Mouse (Mus musculus) cerebellum, postnatal 36 days (tissue): ENCODE data around the gene Zkscan16.

Source experiments
- DNase-seq, 2 experiments: peaks; one replicate each; pipeline ENCODE4 v3.0.0; 2021 to 2022; ENCODE audit warnings: mixed read lengths in 2 of 2

Zkscan16 gene

DNA sequence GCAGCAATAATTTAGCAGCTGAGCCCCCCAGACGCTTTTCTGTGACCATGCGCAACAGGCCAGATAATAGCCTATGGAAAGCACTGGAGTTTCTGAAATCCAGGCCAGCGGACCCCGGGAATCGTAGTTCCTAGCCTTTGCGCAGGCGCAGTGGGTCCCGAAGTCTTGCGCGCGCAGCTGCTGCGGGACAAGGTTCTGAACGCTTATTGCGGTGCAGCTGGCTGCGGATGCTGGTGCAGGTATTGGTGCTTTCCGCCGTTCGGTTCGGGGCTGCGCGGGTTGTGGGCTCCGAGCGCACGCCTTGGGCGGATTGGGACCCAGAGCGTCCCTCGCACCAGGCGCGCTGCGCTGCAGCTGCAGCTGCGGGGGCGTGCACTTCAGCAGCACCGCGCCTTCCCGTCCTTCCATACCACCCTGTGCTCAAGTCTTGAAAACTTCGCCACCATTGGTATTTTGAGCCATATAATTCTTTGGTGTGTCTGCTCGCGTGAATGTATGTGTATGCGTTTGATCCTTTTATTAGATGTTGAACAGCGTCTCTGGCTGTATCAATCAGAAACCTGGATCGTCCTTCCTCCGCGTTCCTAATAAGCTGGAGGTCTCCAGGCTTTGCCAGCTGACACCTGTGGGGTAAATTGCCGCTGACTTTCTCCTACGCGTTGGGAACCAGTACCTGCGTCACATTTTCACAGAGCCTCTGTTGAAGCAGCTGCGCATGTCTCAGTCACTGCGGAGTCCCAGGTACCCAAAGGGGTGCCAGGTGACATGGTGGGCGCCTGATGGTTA lies at the start of gene Zkscan16:
Zkscan16 (plus strand) TSS at position 209 of the 786 bp plus-strand sequence.
- peak; percentile 86 to 89 for DNase-seq

GRCm38 (mm10) chr4:58894399-58894798 lies 49.0 kb upstream of the Zkscan16 start:
- no peak for DNase-seq

- peak in 1 of 2 experiments; percentile 29 for DNase-seq
Observed at GRCm38 (mm10) chr4:58897436-58897835, 46.0 kb upstream of the Zkscan16 start.

DNA sequence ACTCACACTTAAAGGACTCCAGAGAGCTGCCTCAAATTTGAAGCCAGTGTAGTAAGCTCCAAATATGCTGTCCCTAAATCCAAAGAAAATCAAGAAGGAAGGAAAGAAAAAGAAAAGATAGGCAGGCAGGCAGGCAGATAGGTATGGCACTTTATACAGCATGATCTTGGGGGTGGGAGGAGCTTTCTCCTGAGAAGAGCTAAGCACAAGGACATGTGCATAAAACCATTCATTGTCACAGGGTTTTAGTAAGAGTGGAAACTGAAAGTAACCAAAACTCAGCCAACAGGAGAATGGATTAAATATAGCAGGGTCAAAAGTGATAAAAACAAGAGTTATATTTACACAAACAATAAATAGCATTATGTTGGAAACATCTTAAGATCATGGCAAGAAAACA lies 45.1 kb upstream of the Zkscan16 start:
- no peak for DNase-seq

DNA sequence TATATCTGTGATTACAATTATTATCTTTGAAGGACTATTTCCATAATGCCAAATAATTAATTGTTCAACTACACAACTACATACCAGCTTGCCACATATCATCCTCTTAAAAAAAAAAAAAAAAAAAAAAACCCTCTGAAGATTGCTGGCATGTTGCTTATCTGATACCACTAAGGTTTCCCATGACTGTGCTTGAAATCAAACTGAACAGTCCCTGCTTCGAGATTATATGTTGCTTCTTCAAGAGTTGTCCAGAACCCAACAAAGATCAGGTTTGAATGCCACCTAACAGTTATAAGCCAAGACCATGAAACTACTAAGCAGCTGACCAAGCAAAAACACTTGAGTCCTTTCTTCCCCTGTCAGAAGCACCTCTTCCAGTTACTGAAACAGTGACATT lies 36.0 kb upstream of the Zkscan16 start:
- no peak for DNase-seq

DNA sequence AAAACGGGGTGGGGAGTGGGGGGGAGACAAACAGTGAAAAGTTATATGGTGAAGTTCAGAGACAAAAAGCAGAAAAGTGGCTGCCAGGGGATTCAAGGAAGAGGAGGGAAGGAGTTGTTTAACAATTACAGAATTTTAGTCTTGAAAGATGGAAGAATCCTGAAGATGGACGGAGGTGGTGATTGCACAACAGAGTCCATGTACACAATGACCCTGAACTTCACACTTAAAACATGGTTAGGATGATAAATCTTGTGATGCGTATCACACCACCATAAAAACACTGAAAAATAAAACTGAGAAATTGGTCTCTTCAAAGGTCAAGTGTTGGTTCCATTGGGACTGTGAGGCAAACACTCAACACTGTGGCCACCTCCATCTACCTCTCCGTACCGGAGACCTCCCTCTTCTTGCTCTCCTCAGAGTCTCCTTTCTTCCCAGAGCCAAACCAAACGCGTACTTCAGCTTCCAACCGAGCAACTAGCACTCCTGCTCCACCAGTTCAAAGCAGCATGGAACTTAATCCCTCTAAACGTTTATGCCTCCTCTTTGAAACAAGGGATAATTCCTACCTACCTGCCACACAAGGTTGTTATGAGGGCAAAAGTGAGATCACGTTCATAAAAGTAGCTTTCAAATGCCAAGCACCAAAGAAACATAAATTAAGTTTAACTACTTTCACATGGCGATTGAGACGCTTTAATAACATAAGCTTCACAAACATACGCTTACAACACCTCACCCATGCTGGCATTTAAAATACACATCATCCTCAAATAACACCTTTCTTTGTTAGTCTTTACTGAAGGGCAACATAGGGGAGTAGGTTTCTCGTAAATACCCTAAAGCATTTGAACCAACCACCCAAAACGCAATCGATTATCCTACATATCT lies 33.0 kb upstream of the Zkscan16 start:
- no peak for DNase-seq

- DNase-seq = peak; percentile 62 to 64
Observed at GRCm38 (mm10) chr4:58911069-58911830, 32.2 kb upstream of the Zkscan16 start.

DNA sequence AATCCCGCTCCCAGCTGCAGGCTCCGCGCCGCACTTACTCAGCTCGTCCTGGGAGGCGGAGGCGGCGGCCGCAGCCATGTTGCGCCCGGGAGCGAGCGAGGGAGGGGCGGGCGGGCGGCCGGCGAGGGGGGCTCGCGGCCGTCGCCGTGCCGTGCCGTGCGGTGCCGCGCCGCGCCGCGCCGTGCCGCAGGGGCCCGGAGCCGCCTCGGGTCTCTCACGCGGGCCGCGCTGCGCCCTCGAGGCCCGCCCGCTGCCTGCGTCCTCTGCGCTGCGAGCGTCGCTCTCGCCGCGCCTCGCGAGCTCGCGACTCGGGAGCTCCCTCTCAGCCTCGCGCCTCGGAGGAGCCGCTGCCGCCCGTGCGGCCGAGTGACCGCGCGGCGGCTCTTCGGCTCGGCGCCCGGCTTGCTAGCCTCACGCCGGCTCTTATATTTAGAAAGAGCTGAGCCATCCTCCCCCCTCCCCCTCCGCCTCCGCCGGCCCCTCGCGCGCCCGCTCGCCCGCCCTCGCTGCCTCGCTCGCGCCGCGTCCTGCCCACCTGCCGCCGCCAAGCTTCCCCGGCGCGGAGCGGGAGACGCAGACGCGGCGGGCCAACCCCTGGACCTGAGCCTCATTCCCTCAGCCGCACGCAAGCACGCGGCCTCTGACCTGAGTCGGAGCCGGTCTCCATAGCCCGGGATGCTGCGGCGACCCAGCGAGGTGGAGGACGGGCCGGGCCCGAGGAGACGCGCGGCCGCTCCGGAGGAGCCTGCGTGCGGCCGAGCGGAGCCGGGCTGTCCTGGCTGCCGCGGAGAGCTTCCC lies 31.4 kb upstream of the Zkscan16 start:
- DNase-seq = peak; percentile 73 to 74

DNA sequence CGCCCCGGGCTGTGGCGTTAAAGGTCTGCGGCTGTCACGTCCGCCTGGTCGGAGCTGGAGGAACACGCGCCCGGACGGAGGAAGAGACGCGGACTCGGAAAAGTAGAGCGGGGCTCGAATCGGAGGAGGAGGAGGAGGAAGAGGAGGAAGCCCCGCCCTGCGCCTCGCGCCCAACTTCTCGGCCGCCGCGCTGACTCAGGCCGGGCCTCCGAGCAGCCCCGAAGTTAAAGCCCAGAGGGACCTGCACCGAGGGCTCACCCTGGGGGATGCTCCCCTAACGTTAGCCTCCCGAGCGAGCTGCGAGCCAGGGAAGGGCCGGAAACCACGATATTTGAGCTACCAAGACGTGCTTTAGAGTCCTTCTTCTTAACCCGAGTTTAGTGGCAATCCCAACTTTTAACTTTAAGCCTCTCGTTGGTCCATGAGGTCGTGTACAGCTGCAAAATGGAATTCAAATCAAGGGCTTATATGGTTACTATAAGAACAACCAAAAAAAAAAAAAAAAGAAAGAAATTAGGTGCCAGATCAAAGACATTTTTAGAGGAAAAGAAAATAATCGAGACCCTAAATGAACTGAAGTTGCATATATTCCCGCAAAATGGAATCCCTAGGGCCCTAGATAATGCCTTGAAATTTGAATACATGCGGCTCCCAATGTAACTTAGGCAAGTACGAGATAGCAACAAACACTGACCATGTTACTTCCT lies 30.6 kb upstream of the Zkscan16 start, which contains the start of gene Ecpas:
Ecpas (minus strand) TSS at position 121 of the 707 bp plus-strand sequence.
- peak; percentile 68 to 69 for DNase-seq

DNA sequence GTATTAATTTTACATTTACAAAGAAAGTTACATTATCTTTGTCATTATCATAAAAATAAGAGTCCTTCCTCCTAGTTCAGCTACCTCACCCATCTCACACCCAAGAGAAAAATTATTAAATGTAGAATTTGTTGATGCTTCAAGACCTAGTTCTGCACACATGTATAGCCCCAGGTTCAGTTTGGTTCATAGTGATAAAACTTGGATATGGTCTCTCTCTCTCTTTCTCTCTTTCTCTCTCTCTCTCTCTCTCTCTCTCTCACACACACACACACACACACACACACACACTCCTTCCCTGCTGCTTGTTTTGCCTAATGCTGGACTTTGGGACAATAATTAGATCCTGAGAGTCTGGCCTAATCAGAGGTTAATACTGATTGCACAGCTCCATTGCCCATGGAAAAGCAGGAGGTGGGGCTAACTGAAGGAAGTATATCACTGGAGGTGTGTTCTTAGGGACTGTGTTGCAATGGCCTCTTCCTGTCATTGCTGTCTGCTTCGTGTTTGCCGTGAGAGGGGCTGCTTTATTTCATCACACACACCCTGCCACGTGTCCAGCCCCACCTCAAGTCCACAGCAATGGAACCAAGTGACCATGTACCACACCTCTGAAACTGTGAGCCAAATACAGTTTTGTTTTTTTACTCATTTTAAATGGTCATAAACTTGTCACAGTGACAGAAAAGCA lies 29.9 kb upstream of the Zkscan16 start:
- no peak for DNase-seq

GRCm38 (mm10) chr4:58915081-58915826 lies 28.2 kb upstream of the Zkscan16 start:
- DNase-seq = no peak

- no peak for DNase-seq
Observed at GRCm38 (mm10) chr4:58923933-58924332, 19.5 kb upstream of the Zkscan16 start.

DNA sequence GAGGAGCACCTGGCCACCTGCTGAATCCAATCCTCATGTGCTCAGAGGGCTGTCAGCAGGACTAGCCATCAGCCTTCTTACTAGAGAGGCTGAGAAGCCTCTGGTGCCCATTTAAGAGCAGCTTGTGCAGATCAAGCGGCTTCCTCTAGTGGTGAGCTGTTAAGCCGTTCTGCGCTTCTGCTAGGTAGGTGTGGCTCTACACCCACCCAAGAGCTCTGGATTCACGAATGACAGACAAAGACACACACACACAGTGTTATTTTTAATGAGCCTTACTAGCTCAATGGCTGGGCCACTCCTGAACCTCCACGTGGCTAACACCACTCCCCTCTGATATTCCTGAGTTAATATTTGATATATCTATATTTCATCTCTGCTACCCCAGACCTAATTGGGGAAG lies 17.8 kb upstream of the Zkscan16 start:
- DNase-seq = no peak

- DNase-seq = no peak
Observed at GRCm38 (mm10) chr4:58926120-58926519, 17.3 kb upstream of the Zkscan16 start.

GRCm38 (mm10) chr4:58927661-58928060 lies 15.8 kb upstream of the Zkscan16 start:
- no peak for DNase-seq

DNA sequence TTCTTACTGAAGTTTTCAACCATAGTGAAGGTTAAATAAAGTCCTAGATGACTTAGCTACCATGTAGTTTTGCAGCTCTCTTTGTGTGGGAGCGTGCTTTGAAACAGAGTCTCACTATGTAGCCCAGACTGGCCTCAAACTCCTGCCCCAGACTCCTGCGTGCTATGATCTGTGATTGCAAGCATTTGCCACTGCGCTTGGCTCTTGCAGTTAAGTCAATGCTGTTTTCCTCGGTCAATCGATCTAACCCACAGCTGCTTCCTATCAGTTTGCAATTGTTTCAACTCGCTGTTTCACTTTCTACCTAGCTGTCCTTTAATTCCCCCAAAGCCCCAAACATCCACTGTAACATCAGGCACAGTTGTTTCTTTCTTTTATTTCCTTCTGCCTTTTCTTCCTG lies 10.9 kb upstream of the Zkscan16 start:
- no peak for DNase-seq

DNA sequence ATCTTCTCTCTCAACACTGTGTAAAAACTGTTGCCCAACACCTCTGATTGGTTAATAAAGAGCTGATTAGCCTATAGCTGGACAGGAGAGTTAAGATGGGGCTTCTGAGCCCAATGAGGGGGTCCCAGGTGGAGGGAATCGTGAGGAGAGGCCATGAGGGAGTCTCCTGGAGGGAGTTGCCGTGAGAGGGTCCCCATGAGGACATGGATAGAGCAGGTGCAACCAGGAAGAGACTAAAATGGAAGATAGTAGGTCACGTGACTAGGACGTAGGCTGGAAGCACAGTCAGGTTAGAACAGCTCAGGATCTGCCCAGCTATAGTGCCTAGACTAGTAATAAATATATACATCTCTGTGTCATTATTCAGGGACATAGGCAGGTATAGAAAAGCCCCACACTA lies 9.1 kb upstream of the Zkscan16 start:
- DNase-seq = no peak

DNA sequence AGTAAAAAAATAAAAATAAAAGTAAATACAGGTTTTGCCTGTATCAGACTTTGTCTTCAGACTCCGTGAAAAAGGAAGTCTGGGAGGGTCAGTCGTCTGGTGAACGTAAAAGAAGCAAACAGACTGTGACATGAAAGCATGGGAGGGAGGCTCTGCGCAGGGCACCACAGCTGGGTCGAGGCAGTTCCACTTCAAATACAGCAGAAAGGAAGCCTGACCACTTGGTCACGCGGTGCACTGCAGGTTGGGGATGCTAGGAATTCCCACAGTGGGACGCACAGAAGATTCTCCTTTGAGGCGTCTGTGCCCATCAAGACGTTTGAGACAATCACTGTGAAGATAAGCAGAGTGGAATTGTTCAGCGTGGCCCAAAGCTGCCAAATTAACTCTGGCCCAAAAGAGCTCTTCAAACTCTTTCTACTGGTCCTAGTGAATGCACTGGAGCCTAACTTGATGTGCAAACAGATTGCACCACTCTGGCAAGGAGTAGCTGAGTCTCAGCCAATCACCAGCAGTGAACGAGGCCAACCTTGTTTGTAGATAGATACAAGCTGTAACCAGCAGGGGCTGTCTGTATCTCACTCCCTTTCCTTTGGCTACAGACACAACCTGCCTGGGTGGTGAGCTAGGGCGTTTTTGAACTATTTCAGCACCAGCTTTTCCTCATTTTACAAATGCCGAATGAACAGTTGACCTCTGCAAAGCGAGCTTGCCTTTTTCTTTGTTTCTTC lies 8.5 kb upstream of the Zkscan16 start:
- peak; percentile 53 to 62 for DNase-seq

DNA sequence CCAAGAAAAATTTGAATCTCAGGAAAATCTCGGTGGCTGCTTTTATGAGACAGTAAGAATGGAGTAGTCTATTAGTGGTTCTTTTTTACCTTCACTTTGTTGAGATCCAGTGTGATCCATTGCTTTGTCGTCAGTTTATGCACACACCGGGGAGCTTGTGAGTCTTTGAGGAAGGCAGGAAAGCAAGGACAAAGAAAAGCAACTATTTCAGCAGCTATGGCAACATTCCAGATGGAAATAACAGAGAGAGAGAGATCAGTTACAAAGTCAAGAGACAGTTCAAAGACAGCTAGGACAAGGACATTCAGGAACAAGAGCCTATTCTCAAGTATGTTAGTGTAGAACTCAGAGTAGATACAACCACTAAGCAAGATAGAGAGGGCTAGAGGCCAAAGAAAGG lies 7.6 kb upstream of the Zkscan16 start:
- DNase-seq = no peak
